Mouse (Mus musculus): ENCODE measurements around the gene Rev3l.

Gene Rev3l

GRCm38 (mm10) chr10:39731736-39732265, at the start of gene Rev3l:
Gene Rev3l, plus strand, starts transcription at chr10:39732118.
- peak; percentile 93 for DNase-seq (ENCODE audit: low read depth, low spot score)

GRCm38 (mm10) chr10:39682556-39682955, 49.4 kb upstream of the Rev3l start:
- DNase-seq (ENCODE audit: low read depth, low spot score), result no peak

- DNase-seq (ENCODE audit: low read depth, low spot score), result no peak
Measured at GRCm38 (mm10) chr10:39683481-39683880, 48.4 kb upstream of the Rev3l start.

GRCm38 (mm10) chr10:39686811-39687210, 45.1 kb upstream of the Rev3l start:
- DNase-seq (ENCODE audit: low read depth, low spot score), result no peak

GRCm38 (mm10) chr10:39687851-39688250, 44.1 kb upstream of the Rev3l start:
- no peak for DNase-seq (ENCODE audit: low read depth, low spot score)

- no peak for DNase-seq (ENCODE audit: low read depth, low spot score)
Measured at GRCm38 (mm10) chr10:39691351-39692064, 40.4 kb upstream of the Rev3l start.

GRCm38 (mm10) chr10:39692152-39692551, 39.8 kb upstream of the Rev3l start:
- no peak for DNase-seq (ENCODE audit: low read depth, low spot score)

- peak; percentile 56 for DNase-seq (ENCODE audit: low read depth, low spot score)
Measured at GRCm38 (mm10) chr10:39707717-39708510, 24.0 kb upstream of the Rev3l start.

- DNase-seq (ENCODE audit: low read depth, low spot score), result no peak
Measured at GRCm38 (mm10) chr10:39716936-39717335, 15.0 kb upstream of the Rev3l start.

- DNase-seq (ENCODE audit: low read depth, low spot score), result peak; percentile 90
Measured at GRCm38 (mm10) chr10:39730976-39731735, 762 bp upstream of the Rev3l start.

- peak; percentile 77 for DNase-seq (ENCODE audit: low read depth, low spot score)
Measured at GRCm38 (mm10) chr10:39732266-39733100, 565 bp downstream of the Rev3l start.

GRCm38 (mm10) chr10:39733101-39733399, 1.1 kb downstream of the Rev3l start:
- no peak for DNase-seq (ENCODE audit: low read depth, low spot score)

GRCm38 (mm10) chr10:39733421-39733930, 1.6 kb downstream of the Rev3l start:
- no peak for DNase-seq (ENCODE audit: low read depth, low spot score)

GRCm38 (mm10) chr10:39736187-39736586, 4.3 kb downstream of the Rev3l start:
- no peak for DNase-seq (ENCODE audit: low read depth, low spot score)

GRCm38 (mm10) chr10:39742057-39742456, 10.1 kb downstream of the Rev3l start:
- DNase-seq (ENCODE audit: low read depth, low spot score), result no peak

GRCm38 (mm10) chr10:39764752-39765151, 32.8 kb downstream of the Rev3l start:
- DNase-seq (ENCODE audit: low read depth, low spot score), result no peak

GRCm38 (mm10) chr10:39766702-39767101, 34.8 kb downstream of the Rev3l start:
- no peak for DNase-seq (ENCODE audit: low read depth, low spot score)

- DNase-seq (ENCODE audit: low read depth, low spot score), result no peak
Measured at GRCm38 (mm10) chr10:39772259-39772658, 40.3 kb downstream of the Rev3l start.

- no peak for DNase-seq (ENCODE audit: low read depth, low spot score)
Measured at GRCm38 (mm10) chr10:39773940-39774726, 42.2 kb downstream of the Rev3l start.

GRCm38 (mm10) chr10:39776927-39777326, 45.0 kb downstream of the Rev3l start:
- DNase-seq (ENCODE audit: low read depth, low spot score), result no peak

All from forelimb bud, embryonic 11.5 days (tissue).